Mouse (Mus musculus) kidney, embryonic 14.5 days (tissue): ENCODE data around the gene Csk. TPM values are rescaled to one million over a fixed set of nuclear protein-coding genes. Genes with fewer than 3 reads are reported as not detected.

ENCODE experiments used
- ATAC-seq: fragments of 200-750 bp; cut with Nextera tagmentation; 2 replicates; pipeline ENCODE4 v1.8.0; 2017; ENCODE audit warnings: moderate number of reproducible peaks, mild to moderate bottlenecking, moderate TSS enrichment, moderate library complexity; ENCODE audit not compliant: low FRiP score, low TSS enrichment
- H3K27ac ChIP-seq: fragments of 300-500 bp; sonication (generic); 2 replicates; pipeline ENCODE4 v1.5.1; 2014; ENCODE audit warnings: low read depth, mild to moderate bottlenecking, low read length, moderate library complexity, mixed read lengths
- H3K27me3 ChIP-seq: fragments of 300-500 bp; sonication (generic); 2 replicates; pipeline ENCODE4 v1.6.1; 2014; ENCODE audit warnings: mild to moderate bottlenecking, low read length; ENCODE audit not compliant: control insufficient read depth, insufficient read depth
- H3K36me3 ChIP-seq: fragments of 300-500 bp; sonication (generic); 2 replicates; pipeline ENCODE4 v1.6.1; 2014; ENCODE audit warnings: low read length, mixed read lengths; ENCODE audit not compliant: control insufficient read depth, insufficient read depth
- H3K4me1 ChIP-seq: fragments of 300-500 bp; sonication (generic); 2 replicates; pipeline ENCODE4 v1.6.1; 2014; ENCODE audit warnings: low read length, mixed read lengths; ENCODE audit not compliant: control insufficient read depth, insufficient read depth
- H3K4me2 ChIP-seq: fragments of 300-500 bp; sonication (generic); replicated peaks from 2 replicates; pipeline ENCODE4 v1.6.1; 2014; ENCODE audit warnings: low read depth, mild to moderate bottlenecking, low read length
- H3K4me3 ChIP-seq: fragments of 300-500 bp; sonication (generic); 2 replicates; pipeline ENCODE4 v1.5.1; 2014; ENCODE audit warnings: mild to moderate bottlenecking, low read length
- H3K9ac ChIP-seq: fragments of 300-500 bp; sonication (generic); 2 replicates; pipeline ENCODE4 v1.6.1; 2014; ENCODE audit warnings: low read depth, mild to moderate bottlenecking, low read length, moderate library complexity
- H3K9me3 ChIP-seq: fragments of 300-500 bp; sonication (generic); 2 replicates; pipeline ENCODE4 v1.6.1; 2016; ENCODE audit warnings: low read length; ENCODE audit not compliant: control insufficient read depth
- WGBS: fragments of 180-500 bp; shearing (Covaris S2); extraction: QIAGEN DNeasy Blood & Tissue Kit; methylation state at CpG from one replicate; pipeline ENCODE4 v1.1.7; 2014; 5-methylcytosine and 5-hydroxymethylcytosine counted together
- polyA plus RNA-seq: library from polyadenylated mRNA; unstranded; fragments of >200 nt; fragmentation: Nextera tagmentation; extraction: Ambion mirVana; gene quantifications from 2 replicates; pipeline ENCODE4 v1.2.1, GENCODE M21; 2014

Csk gene
- polyA plus RNA-seq, 1 experiment from 2014 or later = 24.3 TPM

DNA sequence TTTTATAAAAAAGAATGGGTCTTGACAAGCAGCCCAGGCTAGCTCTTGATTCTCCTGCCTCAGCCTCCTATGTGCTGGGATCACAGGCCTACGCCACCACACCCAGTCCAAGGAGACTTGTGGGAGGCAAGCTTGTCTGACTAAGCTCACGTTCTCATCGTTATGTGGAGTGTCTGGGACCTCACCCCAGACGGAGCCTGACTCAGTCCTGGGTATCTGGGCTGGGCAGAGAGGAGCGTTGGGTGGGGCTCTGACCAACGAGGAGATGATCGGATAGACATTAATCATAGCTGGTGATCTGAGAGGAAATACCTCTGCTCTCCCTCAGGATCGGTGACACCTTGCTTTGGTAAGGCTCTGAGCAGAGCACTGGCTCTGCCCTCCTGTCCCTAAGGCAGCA, 34.6 kb downstream of the Csk start:
- no peak for ATAC-seq
- Histone ChIP-seq H3K27me3 (no peaks in the 10 kb centered on the region), H3K4me3 (no peak overlapping the region), H3K9ac (no peak overlapping the region), H3K36me3 (no peaks in the 10 kb centered on the region), H3K4me1 (no peaks in the 10 kb centered on the region), H3K9me3 (no peaks in the 10 kb centered on the region), H3K4me2 (no peak overlapping the region), H3K27ac (no peak overlapping the region)
- 64% methylated on average over 8 of the region's 8 CpGs for WGBS

DNA sequence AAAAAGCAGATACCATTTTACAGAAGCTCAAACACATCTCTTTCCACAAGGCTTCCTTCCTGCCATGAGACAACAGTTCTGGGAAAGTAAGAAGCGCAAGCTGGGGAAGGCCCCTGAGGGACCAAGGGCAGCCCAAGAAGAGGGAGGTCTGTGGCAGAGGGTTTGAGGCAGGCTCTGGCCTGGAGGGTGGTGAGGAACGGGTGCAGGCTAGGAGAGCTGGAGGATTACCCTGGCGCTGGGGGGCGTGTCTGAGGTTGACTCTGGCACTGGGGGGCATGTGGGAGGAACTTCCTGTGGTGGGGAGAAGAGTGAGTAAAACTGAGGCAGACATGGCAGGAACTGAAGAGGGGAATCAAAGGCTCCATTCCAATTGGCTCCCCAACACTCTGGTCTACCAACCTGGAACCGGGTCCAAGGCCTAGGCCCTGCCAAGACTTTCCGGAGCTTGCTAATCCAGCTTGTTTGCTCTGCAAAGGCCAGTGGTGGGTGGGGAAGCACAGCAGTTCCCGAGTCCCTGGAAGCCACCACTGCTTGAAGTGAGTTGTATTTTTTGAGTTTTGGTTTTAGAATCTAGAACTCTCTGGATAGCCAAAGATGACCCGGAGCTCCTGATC, 35.8 kb downstream of the Csk start:
- H3K4me3 ChIP-seq = no peak overlapping the region
- no peaks in the 10 kb centered on the region for H3K9me3 ChIP-seq
- H3K4me2 ChIP-seq = no peak overlapping the region
- 80% methylated on average over 8 of the region's 8 CpGs for WGBS
- no peaks in the 10 kb centered on the region for H3K4me1 ChIP-seq
- H3K9ac ChIP-seq = no peak overlapping the region
- H3K36me3 ChIP-seq = no peaks in the 10 kb centered on the region
- no peaks in the 10 kb centered on the region for H3K27me3 ChIP-seq
- no peak overlapping the region for H3K27ac ChIP-seq
- no peak for ATAC-seq

DNA sequence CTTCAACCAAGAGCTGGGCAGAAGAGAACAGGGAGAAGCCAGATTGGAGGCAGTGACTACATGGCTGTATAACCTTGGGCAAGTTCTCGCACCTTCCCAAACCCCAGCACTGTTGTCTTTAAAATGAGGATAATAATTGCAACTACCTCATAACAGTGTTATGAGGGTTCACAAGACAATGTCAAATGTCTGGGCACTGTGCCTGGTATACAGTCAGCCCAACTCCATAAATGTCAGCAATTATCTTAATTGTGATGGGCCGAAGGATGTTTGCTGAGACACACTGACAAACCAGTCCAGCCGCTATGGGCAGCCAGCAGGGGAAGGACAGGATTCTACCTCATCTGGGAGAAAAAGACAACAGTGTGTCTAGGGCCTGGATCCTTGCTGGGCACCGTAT, 38.6 kb downstream of the Csk start:
- Histone ChIP-seq H3K27me3 (no peaks in the 10 kb centered on the region), H3K4me1 (no peaks in the 10 kb centered on the region), H3K4me2 (no peak overlapping the region), H3K36me3 (no peaks in the 10 kb centered on the region), H3K27ac (no peak overlapping the region), H3K9me3 (no peaks in the 10 kb centered on the region), H3K4me3 (no peak overlapping the region), H3K9ac (no peak overlapping the region)
- ATAC-seq = no peak
- 88% methylated on average over 4 of the region's 4 CpGs for WGBS

DNA sequence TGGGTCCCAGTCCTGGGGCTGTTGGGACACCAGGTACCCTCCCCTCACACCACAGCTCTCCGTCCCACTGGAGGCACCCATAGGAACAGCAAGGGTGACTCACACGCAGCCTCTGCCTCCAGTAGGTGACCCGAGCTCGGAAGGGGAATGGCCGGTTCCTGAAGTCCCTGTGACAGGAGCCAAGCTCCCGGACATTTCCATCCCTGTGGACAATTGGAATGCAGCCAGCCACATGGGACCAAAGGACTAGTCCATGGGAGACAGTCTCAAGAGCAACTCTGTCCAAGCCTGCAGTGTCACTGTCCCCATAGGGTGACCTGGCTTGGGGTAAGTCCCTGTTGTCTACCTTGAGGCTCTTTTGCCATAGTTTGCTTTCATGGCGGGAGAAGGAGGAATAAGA, 39.5 kb downstream of the Csk start:
- no peak for ATAC-seq
- Histone ChIP-seq H3K4me2 (no peak overlapping the region), H3K4me1 (no peaks in the 10 kb centered on the region), H3K27me3 (no peaks in the 10 kb centered on the region), H3K9me3 (no peaks in the 10 kb centered on the region), H3K9ac (no peak overlapping the region), H3K4me3 (no peak overlapping the region), H3K36me3 (no peaks in the 10 kb centered on the region), H3K27ac (no peak overlapping the region)
- WGBS = 84% methylated on average over 7 of the region's 7 CpGs

DNA sequence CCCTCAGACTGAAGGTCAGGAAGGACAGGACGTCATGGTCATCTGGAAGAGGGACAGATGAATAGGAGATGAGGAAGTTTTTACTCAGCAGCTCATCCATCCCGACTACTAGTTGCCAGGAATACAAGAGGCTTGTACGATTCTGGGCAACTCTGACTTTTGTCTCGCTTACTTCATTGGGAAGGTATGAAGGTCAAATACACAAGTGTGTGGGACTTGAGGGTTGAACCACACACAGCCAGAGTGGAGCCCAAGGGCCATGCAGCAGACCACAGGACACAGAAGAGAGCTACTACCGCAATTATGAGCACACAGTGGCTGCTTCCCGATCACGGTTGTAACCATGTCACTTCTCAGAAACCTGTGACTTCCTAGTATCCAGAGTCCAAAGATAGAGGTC, 40.8 kb downstream of the Csk start:
- 78% methylated on average over 7 of the region's 7 CpGs for WGBS
- Histone ChIP-seq H3K9ac (no peak overlapping the region), H3K27ac (no peak overlapping the region), H3K4me1 (no peaks in the 10 kb centered on the region), H3K4me2 (no peak overlapping the region), H3K27me3 (no peaks in the 10 kb centered on the region), H3K4me3 (no peak overlapping the region), H3K36me3 (no peaks in the 10 kb centered on the region), H3K9me3 (no peaks in the 10 kb centered on the region)
- ATAC-seq = no peak

DNA sequence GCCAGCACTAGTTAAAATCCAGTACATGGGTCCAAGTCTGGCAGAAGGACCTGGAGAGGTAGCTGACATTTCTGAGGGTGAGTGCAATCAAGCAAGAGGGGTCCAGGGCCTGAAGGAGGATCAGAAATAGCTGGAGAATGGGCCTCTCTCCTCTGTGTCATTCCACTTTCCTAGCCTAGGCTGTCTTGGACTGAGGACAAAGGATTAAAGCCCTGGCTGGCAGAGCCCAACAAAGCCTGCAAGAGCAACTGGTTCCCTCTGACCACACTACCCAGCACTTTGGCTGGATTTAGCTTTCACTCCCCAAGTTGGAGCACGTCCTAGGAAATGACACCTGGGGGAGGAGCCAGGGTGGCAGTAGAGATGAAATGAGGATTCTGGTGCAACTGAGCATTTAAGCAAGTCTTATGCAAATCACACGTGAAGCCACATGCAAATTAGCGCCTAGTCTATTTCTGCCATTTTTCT, 43.0 kb downstream of the Csk start:
- Histone ChIP-seq H3K27me3 (no peaks in the 10 kb centered on the region), H3K27ac (no peak overlapping the region), H3K4me3 (no peak overlapping the region), H3K9ac (no peak overlapping the region), H3K4me2 (no peak overlapping the region), H3K4me1 (0 out of 2 replicates have a peak, but pooled peaks cover 4% of the 10 kb centered on the region), H3K36me3 (no peaks in the 10 kb centered on the region), H3K9me3 (no peaks in the 10 kb centered on the region)
- ATAC-seq = no peak
- 51% methylated on average over 3 of the region's 3 CpGs for WGBS

DNA sequence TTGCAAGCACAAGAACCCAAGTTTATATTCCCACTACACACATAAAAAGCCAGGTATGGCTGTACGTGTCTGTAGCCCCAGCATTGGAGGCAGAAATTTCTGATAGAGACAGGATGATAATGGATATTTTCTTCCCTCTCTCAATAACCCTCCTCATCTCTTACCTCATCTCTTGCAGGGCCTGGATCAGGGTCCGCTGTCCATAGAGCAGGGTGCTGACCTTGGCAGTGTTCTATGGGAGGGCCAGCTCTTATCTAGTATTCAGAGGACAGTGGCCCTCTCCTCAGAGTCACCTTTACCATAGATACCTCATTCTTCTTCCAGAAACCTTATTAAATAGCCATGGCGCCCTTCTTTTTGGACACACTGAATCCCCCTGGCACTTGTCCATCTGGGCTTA, 43.6 kb downstream of the Csk start:
- H3K4me1 ChIP-seq = 0 out of 2 replicates have a peak, but pooled peaks cover 4% of the 10 kb centered on the region
- ATAC-seq = no peak
- no peak overlapping the region for H3K4me3 ChIP-seq
- no peak overlapping the region for H3K27ac ChIP-seq
- H3K9ac ChIP-seq = no peak overlapping the region
- no peaks in the 10 kb centered on the region for H3K36me3 ChIP-seq
- H3K4me2 ChIP-seq = no peak overlapping the region
- 66% methylated on average over 3 of the region's 3 CpGs for WGBS
- H3K9me3 ChIP-seq = no peaks in the 10 kb centered on the region
- no peaks in the 10 kb centered on the region for H3K27me3 ChIP-seq

DNA sequence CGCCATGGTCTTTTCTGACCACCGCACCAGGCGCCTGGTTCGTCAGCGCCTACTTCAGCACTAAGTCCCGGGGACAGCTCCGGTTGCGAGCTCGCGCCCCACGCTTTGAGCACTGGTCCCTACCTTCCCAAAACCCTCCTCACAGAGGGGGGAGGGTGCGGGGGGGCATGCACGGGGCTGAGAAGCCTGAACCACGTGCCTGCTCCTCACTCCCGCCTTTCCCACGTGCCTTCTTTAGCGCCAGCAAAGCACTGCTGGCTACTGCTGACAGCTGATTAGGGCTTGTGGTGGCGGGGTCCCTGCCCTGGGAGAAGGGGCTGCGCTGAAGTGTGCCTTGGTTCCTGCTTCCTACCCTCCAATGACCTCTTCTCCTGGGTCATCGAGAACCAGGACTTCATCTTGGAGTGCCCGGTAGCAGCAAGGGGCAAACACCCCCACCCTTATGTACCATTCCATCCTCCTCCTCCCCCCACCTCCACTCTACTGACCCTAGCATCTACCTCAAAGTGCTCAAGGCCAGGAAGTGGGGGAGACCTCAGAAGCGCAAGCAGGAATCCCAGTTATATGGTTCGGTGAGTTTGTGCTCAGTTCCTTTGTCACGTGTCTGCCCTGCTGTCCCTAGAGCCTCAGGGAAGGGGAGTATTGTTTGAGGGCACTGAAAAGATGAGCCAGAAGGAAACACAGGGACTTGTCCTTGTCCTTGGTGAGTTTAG, 47.1 kb downstream of the Csk start, which contains the start of gene Cplx3:
Gene Cplx3, minus strand, starts transcription at position 143 of the 713 bp plus-strand sequence.
- H3K4me3 ChIP-seq = no peak within 1 kb of the TSS
- ATAC-seq = peak; percentile 65
- no peaks in the 10 kb centered on the region for H3K36me3 ChIP-seq
- H3K9me3 ChIP-seq = no peaks in the 10 kb centered on the region
- H3K27ac ChIP-seq = no peak within 1 kb of the TSS
- no peak within 1 kb of the TSS for H3K9ac ChIP-seq
- H3K27me3 ChIP-seq = no peaks in the 10 kb centered on the region
- no peak within 1 kb of the TSS; the same call in 1 of the 2 replicates for H3K4me2 ChIP-seq
- 0 out of 2 replicates have a peak, but pooled peaks cover 4% of the 10 kb centered on the region for H3K4me1 ChIP-seq
- WGBS = 5% methylated on average over 24 of the region's 24 CpGs

DNA sequence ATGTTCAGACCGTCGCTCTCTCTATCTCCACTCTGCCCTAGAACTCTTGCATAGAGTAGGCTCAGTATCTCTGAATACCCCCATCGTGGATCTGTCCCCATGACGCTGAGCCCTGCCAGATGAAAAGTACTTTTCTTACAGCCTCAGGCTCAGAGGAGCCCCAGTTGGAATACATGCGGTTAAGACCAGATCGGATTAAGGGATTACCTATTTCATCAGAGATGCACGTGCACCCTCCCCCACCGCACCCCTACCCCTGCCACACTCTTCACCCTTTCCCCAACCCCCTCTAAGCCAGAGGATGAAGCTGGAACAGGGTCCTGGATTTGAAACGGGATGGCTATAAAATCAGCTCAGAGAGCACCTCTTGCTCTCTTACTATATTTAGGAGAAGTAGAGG, 47.9 kb downstream of the Csk start:
- Histone ChIP-seq H3K4me1 (peaks cover 12% of the 10 kb centered on the region), H3K36me3 (no peaks in the 10 kb centered on the region), H3K4me2 (no peak overlapping the region), H3K27me3 (no peaks in the 10 kb centered on the region), H3K9ac (no peak overlapping the region), H3K9me3 (no peaks in the 10 kb centered on the region), H3K4me3 (no peak overlapping the region), H3K27ac (no peak overlapping the region)
- WGBS = 25% methylated on average over 9 of the region's 9 CpGs
- no peak for ATAC-seq
